Mouse (Mus musculus): ENCODE measurements around the gene Fstl4. TPM values are rescaled to one million over a fixed set of nuclear protein-coding genes. Genes with fewer than 3 reads are reported as not detected.

Fstl4 gene
- total and polyA plus RNA-seq, 2 experiments from 2014 or later, result 10.9 to 11.3 TPM

- Histone ChIP-seq H3K9me3 (ENCODE audit: low read length) (no peaks in the 10 kb centered on the region), H3K27me3 (ENCODE audit: insufficient read depth, low read length) (no peaks in the 10 kb centered on the region), H3K4me1 (ENCODE audit: insufficient read depth, low read length) (no peaks in the 10 kb centered on the region), H3K4me2 (ENCODE audit: low read depth, low read length) (no peak overlapping the region), H3K9ac (replicated peaks; ENCODE audit: low read length) (no peak overlapping the region), H3K4me3 (ENCODE audit: low read length) (no peak overlapping the region), H3K36me3 (ENCODE audit: insufficient read depth, low read length) (no peaks in the 10 kb centered on the region), H3K27ac (no peak overlapping the region)
- DNase-seq (ENCODE audit: low spot score) (no peak), ATAC-seq (no peak)
- no peak for TF ChIP-seq CTCF (IDR thresholded peaks at IDR 0.05; ENCODE audit: low read depth)
- WGBS, result 80% methylated on average over 15 of the region's 15 CpGs
Observed at GRCm38 (mm10) chr11:52872846-52873512, 108.5 kb downstream of the Fstl4 start.

DNA sequence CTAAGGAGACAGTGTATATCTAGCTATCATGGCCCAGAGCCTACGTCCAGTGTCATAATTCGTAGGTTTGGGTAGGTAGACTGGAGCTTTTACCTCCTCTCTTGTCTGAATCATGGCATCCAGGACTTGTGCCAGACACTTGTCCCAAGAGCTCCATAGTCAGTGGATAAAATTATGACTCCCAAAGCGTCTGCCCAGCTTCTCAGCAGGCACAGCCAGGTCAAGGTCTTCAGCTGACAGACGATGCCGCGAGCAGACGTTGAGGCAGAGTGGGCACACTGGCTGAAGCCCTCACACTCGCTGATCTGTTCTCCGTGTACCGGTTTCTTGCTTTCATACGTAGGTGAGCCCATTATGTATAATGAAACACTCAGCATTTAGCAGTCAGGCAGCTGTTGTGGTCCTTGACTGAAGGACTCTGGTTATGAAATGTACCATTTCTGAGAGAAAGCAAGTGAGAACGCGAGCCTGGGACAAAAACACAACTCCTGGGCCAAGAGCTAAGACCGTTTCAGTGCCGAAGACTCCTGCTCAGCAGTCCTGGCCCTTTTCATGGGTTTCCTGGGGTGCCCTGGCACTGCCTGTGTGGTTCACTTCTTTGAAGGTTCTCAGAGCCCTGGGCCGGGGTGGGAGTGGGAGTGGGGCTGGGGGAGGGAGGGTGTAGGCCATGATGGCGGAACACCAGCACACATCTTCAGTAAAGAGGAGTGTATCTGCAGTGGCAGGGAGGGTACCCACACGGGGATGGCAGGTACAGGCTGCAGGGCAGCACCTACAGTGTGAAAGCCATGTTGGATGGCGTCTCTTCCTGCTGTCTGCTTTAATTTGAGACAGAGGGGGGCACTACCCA, 111.7 kb downstream of the Fstl4 start:
- H3K27me3 ChIP-seq (ENCODE audit: insufficient read depth, low read length), result no peaks in the 10 kb centered on the region
- H3K27ac ChIP-seq, result no peak overlapping the region
- DNase-seq (ENCODE audit: low spot score) (no peak), ATAC-seq (no peak)
- H3K9ac ChIP-seq (replicated peaks; ENCODE audit: low read length), result no peak overlapping the region
- no peak for TF ChIP-seq CTCF (IDR thresholded peaks at IDR 0.05; ENCODE audit: low read depth)
- H3K4me2 ChIP-seq (ENCODE audit: low read depth, low read length), result no peak overlapping the region
- no peaks in the 10 kb centered on the region for H3K9me3 ChIP-seq (ENCODE audit: low read length)
- WGBS, result 81% methylated on average over 19 of the region's 19 CpGs
- no peak overlapping the region for H3K4me3 ChIP-seq (ENCODE audit: low read length)
- no peaks in the 10 kb centered on the region for H3K4me1 ChIP-seq (ENCODE audit: insufficient read depth, low read length)
- H3K36me3 ChIP-seq (ENCODE audit: insufficient read depth, low read length), result no peaks in the 10 kb centered on the region

GRCm38 (mm10) chr11:52877662-52878061, 113.2 kb downstream of the Fstl4 start:
- no peak for DNase-seq (ENCODE audit: low spot score)
- Histone ChIP-seq H3K4me2 (ENCODE audit: low read depth, low read length) (no peak overlapping the region), H3K36me3 (ENCODE audit: insufficient read depth, low read length) (no peaks in the 10 kb centered on the region), H3K4me3 (ENCODE audit: low read length) (no peak overlapping the region), H3K4me1 (ENCODE audit: insufficient read depth, low read length) (no peaks in the 10 kb centered on the region), H3K27ac (no peak overlapping the region), H3K9ac (replicated peaks; ENCODE audit: low read length) (no peak overlapping the region), H3K27me3 (ENCODE audit: insufficient read depth, low read length) (no peaks in the 10 kb centered on the region), H3K9me3 (ENCODE audit: low read length) (no peaks in the 10 kb centered on the region)
- ATAC-seq, result no peak
- 81% methylated on average over 2 of the region's 2 CpGs for WGBS
- TF ChIP-seq CTCF (IDR thresholded peaks at IDR 0.05; ENCODE audit: low read depth), result no peak

DNA sequence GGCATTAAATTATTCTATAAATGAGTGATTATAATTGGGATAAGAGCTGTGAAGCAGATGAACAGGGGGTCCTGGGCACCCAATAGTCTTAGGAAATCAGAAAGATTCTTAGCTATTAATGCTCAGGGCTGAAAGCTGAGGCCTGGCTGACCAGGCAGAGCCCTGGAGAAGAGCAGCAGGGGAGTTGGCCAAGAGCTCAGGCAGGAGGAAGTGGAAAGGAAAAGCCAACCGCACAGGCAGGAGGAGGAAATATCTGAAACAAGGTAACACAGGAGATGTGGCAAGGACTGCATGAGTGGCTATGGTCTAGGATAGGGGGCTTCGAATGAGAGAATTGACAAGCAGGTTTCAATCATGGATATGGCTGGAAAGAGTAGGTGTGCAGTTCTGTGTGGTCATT, 115.5 kb downstream of the Fstl4 start:
- H3K4me2 ChIP-seq (ENCODE audit: low read depth, low read length), result no peak overlapping the region
- 74% methylated on average over 2 of the region's 2 CpGs for WGBS

DNA sequence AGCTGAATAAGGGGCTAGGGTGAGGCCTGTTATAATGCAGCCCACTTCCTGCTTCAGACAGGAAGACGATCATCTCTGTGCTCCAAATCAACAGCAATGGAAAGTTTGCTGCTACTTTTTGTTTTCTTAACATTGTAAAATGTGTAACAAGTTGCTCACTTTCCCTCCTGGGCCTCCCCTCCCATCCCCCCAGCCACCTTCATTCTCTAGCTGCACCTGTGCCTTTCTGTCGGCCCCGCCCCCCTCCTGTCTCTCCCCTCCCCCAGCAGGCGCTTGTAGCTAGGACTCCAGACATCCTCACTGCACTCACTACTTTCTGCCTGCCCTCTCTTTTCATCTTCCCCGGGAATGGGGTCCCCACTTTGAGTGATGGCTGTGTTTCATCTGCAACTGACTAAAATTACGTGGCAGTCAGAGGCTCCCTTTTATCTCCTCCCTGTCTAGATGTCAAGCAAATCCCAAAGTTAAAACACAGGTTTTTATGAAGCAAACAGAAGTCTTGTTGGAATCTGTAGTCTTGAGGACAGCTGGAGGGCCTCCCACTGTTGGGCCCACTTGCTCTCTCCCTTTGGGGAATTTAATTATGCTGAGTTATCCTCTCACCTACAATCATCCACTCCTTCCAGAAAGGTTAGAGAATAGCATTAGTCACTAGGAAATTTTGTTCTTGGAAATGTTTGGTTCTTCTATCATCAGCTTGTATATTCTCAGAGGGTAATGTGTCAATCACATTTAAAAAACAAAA, 122.3 kb downstream of the Fstl4 start:
- H3K36me3 ChIP-seq (ENCODE audit: insufficient read depth, low read length), result no peaks in the 10 kb centered on the region
- H3K9ac ChIP-seq (replicated peaks; ENCODE audit: low read length), result no peak overlapping the region
- H3K27me3 ChIP-seq (ENCODE audit: insufficient read depth, low read length), result no peaks in the 10 kb centered on the region
- no peak overlapping the region for H3K27ac ChIP-seq
- no peak for TF ChIP-seq CTCF (IDR thresholded peaks at IDR 0.05; ENCODE audit: low read depth)
- no peaks in the 10 kb centered on the region for H3K9me3 ChIP-seq (ENCODE audit: low read length)
- DNase-seq (ENCODE audit: low spot score), result no peak
- WGBS, result 27% methylated on average over 6 of the region's 6 CpGs
- no peak for ATAC-seq
- H3K4me1 ChIP-seq (ENCODE audit: insufficient read depth, low read length), result no peaks in the 10 kb centered on the region
- H3K4me3 ChIP-seq (ENCODE audit: low read length), result no peak overlapping the region
- no peak overlapping the region for H3K4me2 ChIP-seq (ENCODE audit: low read depth, low read length)

More for the DNA sequence above, 115.5 kb downstream of the Fstl4 start:
- no peaks in the 10 kb centered on the region for H3K27me3 ChIP-seq (ENCODE audit: insufficient read depth, low read length)
- no peaks in the 10 kb centered on the region for H3K9me3 ChIP-seq (ENCODE audit: low read length)
- no peak overlapping the region for H3K9ac ChIP-seq (replicated peaks; ENCODE audit: low read length)
- H3K36me3 ChIP-seq (ENCODE audit: insufficient read depth, low read length), result no peaks in the 10 kb centered on the region
- no peak overlapping the region for H3K4me3 ChIP-seq (ENCODE audit: low read length)
- no peak overlapping the region for H3K27ac ChIP-seq
- H3K4me1 ChIP-seq (ENCODE audit: insufficient read depth, low read length), result no peaks in the 10 kb centered on the region
- DNase-seq (ENCODE audit: low spot score), result no peak
- TF ChIP-seq CTCF (IDR thresholded peaks at IDR 0.05; ENCODE audit: low read depth), result no peak
- no peak for ATAC-seq

DNA sequence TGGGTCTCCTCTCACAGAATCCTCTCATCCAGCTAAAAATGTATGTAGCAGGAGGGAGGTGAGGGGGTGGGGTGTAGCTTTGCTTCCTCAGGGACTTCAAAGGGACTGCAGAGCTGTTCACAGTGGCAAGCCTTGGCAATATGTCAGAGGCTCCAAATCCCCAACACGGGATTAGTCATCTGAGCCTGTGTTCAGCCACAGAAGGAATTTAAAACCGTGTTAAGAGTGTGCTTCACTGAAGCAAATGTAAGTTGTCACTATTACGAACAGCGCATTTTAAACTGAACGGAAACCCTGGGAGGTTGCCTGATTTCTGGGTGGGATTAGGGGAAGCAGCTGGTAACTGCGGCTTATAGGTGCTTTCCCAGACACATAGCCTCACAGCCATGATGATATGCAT, 123.7 kb downstream of the Fstl4 start:
- no peak for TF ChIP-seq CTCF (IDR thresholded peaks at IDR 0.05; ENCODE audit: low read depth)
- Histone ChIP-seq H3K4me1 (ENCODE audit: insufficient read depth, low read length) (no peaks in the 10 kb centered on the region), H3K9ac (replicated peaks; ENCODE audit: low read length) (no peak overlapping the region), H3K27ac (no peak overlapping the region), H3K27me3 (ENCODE audit: insufficient read depth, low read length) (no peaks in the 10 kb centered on the region), H3K9me3 (ENCODE audit: low read length) (no peaks in the 10 kb centered on the region), H3K36me3 (ENCODE audit: insufficient read depth, low read length) (no peaks in the 10 kb centered on the region), H3K4me3 (ENCODE audit: low read length) (no peak overlapping the region), H3K4me2 (ENCODE audit: low read depth, low read length) (no peak overlapping the region)
- DNase-seq (ENCODE audit: low spot score) (peak; percentile 54), ATAC-seq (peak; percentile 15; the same call in 1 of the 2 replicates)
- WGBS, result 20% methylated on average over 6 of the region's 6 CpGs
